Mouse (Mus musculus): Measurements from ENCODE around the gene Casp1. TPM values are rescaled to one million over a fixed set of nuclear protein-coding genes. Genes with fewer than 3 reads are reported as not detected.

Gene Casp1
- polyA plus RNA-seq, 1 experiment from 2014 or later: 0.33 TPM

- no peaks in the 10 kb centered on the region for H3K36me3 ChIP-seq
Observed at GRCm38 (mm10) chr9:5311435-5311834, 13.1 kb downstream of the Casp1 start.

DNA sequence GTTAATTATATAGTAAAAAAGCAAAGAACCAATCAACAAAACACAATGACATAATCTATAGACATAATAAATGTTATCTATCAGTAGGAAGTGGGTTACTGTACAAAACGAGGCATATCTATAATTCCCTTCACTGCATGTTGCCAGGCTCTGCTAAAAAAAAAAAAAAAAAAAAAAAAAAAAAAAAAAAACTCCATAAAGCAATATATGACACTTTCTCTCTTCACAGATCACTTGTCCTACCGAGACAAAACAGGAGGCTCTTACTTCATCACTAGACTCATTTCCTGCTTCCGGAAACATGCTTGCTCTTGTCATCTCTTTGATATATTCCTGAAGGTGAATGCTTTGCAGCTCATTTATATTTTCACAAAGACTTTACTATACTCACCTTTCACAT is 29.9 kb downstream of the Casp1 start:
- no peak for ATAC-seq (ENCODE audit: insufficient number of reproducible peaks, low FRiP score)
- WGBS: 63% methylated on average over 3 of the region's 3 CpGs
- H3K9ac ChIP-seq: no peak overlapping the region
- no peaks in the 10 kb centered on the region for H3K27me3 ChIP-seq (replicated peaks)
- H3K4me3 ChIP-seq: no peak overlapping the region
- H3K4me2 ChIP-seq: no peak overlapping the region
- no peaks in the 10 kb centered on the region for H3K9me3 ChIP-seq (replicated peaks)
- H3K4me1 ChIP-seq (replicated peaks): no peaks in the 10 kb centered on the region
- H3K27ac ChIP-seq (ENCODE audit: poor library complexity, severe bottlenecking): no peak overlapping the region
- no peaks in the 10 kb centered on the region for H3K36me3 ChIP-seq

More at GRCm38 (mm10) chr9:5311435-5311834, 13.1 kb downstream of the Casp1 start:
- Histone ChIP-seq H3K27me3 (replicated peaks) (no peaks in the 10 kb centered on the region), H3K27ac (ENCODE audit: poor library complexity, severe bottlenecking) (no peak overlapping the region), H3K4me2 (no peak overlapping the region), H3K9ac (no peak overlapping the region), H3K4me1 (replicated peaks) (no peaks in the 10 kb centered on the region), H3K9me3 (replicated peaks) (0 out of 2 replicates have a peak, but pooled peaks cover 3% of the 10 kb centered on the region), H3K4me3 (no peak overlapping the region)
- ATAC-seq (ENCODE audit: insufficient number of reproducible peaks, low FRiP score): no peak
- WGBS: 57% methylated on average over 4 of the region's 4 CpGs

DNA sequence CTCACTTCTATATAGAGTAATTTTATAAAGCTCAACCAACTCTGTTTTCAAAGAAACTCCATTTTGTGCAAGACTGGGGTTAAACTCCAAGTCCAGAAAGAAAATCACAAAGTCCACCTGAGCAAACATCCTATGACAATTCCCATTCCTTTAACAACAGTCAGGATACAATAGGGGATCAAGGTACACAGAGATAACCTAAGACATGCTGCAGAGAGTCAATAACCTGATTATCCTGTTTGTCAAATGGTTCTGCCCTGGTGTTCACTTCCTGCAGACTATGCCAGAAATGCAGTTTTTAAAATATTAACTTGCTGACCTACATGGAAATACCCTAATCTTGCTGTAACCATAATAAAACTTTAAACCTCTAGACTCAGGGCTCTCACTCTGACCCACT is 34.1 kb downstream of the Casp1 start:
- Histone ChIP-seq H3K4me2 (no peak overlapping the region), H3K27ac (ENCODE audit: poor library complexity, severe bottlenecking) (no peak overlapping the region), H3K27me3 (replicated peaks) (no peaks in the 10 kb centered on the region), H3K9ac (no peak overlapping the region), H3K4me3 (no peak overlapping the region), H3K36me3 (no peaks in the 10 kb centered on the region), H3K9me3 (replicated peaks) (0 out of 2 replicates have a peak, but pooled peaks cover 4% of the 10 kb centered on the region), H3K4me1 (replicated peaks) (no peaks in the 10 kb centered on the region)
- no peak for ATAC-seq (ENCODE audit: insufficient number of reproducible peaks, low FRiP score)

DNA sequence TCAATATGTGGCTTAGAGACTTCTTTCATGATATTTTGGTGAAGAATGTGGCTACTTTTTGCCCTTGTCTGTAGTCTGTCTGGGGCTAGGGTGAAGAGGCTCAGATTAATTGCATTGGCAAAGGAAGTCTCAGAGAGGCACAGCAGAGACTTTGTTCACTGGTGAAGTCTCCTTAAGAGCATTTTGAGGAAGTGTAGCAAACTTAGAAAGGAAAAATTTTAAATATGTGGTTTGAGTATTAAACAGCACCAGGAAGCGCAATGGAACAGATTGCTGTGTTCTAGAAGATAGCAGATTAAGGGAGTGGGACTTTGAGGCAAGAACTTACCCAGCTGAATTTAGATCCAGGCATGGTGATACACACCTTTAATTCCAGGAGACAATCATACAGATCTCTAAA is 35.1 kb downstream of the Casp1 start:
- 86% methylated on average over 1 of the region's 1 CpGs for WGBS
- H3K27me3 ChIP-seq (replicated peaks): no peaks in the 10 kb centered on the region
- H3K4me2 ChIP-seq: no peak overlapping the region
- no peaks in the 10 kb centered on the region for H3K36me3 ChIP-seq
- H3K4me3 ChIP-seq: no peak overlapping the region
- H3K4me1 ChIP-seq (replicated peaks): no peaks in the 10 kb centered on the region
- 0 out of 2 replicates have a peak, but pooled peaks cover 4% of the 10 kb centered on the region for H3K9me3 ChIP-seq (replicated peaks)
- H3K9ac ChIP-seq: no peak overlapping the region
- H3K27ac ChIP-seq (ENCODE audit: poor library complexity, severe bottlenecking): no peak overlapping the region
- ATAC-seq (ENCODE audit: insufficient number of reproducible peaks, low FRiP score): no peak

DNA sequence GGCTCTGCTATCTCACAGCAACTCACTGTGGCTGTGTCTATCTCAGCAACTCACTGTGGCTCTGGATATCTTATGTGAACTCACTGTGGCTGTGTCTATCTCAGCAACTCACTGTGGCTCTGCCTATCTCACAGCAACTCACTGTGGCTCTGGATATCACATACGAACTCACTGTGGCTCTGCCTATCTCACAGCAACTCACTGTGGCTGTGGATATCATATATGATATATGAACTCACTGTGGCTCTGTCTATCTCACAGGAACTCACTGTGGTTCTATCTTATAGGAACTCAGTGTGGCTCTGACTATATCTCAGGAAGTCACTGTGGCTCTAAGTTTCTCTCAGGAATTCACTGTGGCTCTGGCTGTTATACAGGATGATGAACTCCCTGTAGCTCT is 44.8 kb downstream of the Casp1 start:
- Histone ChIP-seq H3K27me3 (replicated peaks) (no peaks in the 10 kb centered on the region), H3K4me3 (no peak overlapping the region), H3K27ac (ENCODE audit: poor library complexity, severe bottlenecking) (no peak overlapping the region), H3K36me3 (no peaks in the 10 kb centered on the region), H3K9me3 (replicated peaks) (no peaks in the 10 kb centered on the region), H3K4me1 (replicated peaks) (no peaks in the 10 kb centered on the region), H3K9ac (no peak overlapping the region), H3K4me2 (no peak overlapping the region)
- 39% methylated on average over 1 of the region's 1 CpGs for WGBS
- ATAC-seq (ENCODE audit: insufficient number of reproducible peaks, low FRiP score): no peak; the same call in 1 of the 2 replicates

DNA sequence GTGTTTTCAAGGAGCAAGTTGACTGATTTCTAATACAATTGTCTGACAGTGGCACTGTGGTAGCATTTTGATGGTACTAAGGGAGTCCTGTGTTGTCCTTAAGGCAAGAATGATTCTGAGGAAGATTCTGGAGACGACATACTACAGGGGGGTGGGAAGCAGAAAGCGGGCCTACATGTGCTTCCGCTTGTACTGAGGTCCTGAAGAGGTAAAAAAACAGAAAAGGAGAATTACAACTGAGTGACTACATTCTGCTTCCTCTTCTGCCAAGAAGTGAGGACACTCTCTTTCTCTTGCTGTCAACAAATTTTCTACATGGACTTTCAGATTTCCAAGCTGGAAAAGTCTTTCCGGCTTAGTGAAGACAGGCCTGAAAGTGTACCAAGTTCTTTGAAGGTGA is 45.8 kb downstream of the Casp1 start:
- Histone ChIP-seq H3K4me1 (replicated peaks) (no peaks in the 10 kb centered on the region), H3K4me3 (no peak overlapping the region)
- no peak for ATAC-seq (ENCODE audit: insufficient number of reproducible peaks, low FRiP score)

GRCm38 (mm10) chr9:5345291-5345898 is 47.1 kb downstream of the Casp1 start, which contains the start of gene Casp12:
Gene Casp12 (plus strand): TSS chr9:5345430.
- H3K4me3 ChIP-seq: no peak within 1 kb of the TSS
- 36% methylated on average over 4 of the region's 4 CpGs for WGBS
- H3K9ac ChIP-seq: no peak within 1 kb of the TSS
- peak within 1 kb of the TSS; percentile 49; the same call in 1 of the 2 replicates for H3K27ac ChIP-seq (ENCODE audit: poor library complexity, severe bottlenecking)
- H3K36me3 ChIP-seq: no peaks in the 10 kb centered on the region
- H3K27me3 ChIP-seq (replicated peaks): no peaks in the 10 kb centered on the region
- ATAC-seq (ENCODE audit: insufficient number of reproducible peaks, low FRiP score): no peak
- H3K9me3 ChIP-seq (replicated peaks): no peaks in the 10 kb centered on the region
- H3K4me2 ChIP-seq: 0 out of 2 replicates have a peak within 1 kb of the TSS, but pooled peaks have one; percentile 3
- no peaks in the 10 kb centered on the region for H3K4me1 ChIP-seq (replicated peaks)

More for the DNA sequence above, 45.8 kb downstream of the Casp1 start:
- Histone ChIP-seq H3K9ac (no peak overlapping the region), H3K27ac (ENCODE audit: poor library complexity, severe bottlenecking) (no peak overlapping the region), H3K27me3 (replicated peaks) (no peaks in the 10 kb centered on the region), H3K9me3 (replicated peaks) (no peaks in the 10 kb centered on the region), H3K36me3 (no peaks in the 10 kb centered on the region), H3K4me2 (no peak overlapping the region)
- 78% methylated on average over 4 of the region's 4 CpGs for WGBS

GRCm38 (mm10) chr9:5347381-5347780 is 49.1 kb downstream of the Casp1 start:
- no peak overlapping the region for H3K4me3 ChIP-seq
- no peak overlapping the region for H3K27ac ChIP-seq (ENCODE audit: poor library complexity, severe bottlenecking)
- WGBS: 44% methylated on average over 4 of the region's 4 CpGs
- no peak overlapping the region for H3K4me2 ChIP-seq
- no peaks in the 10 kb centered on the region for H3K9me3 ChIP-seq (replicated peaks)
- no peaks in the 10 kb centered on the region for H3K36me3 ChIP-seq
- no peak for ATAC-seq (ENCODE audit: insufficient number of reproducible peaks, low FRiP score)
- H3K4me1 ChIP-seq (replicated peaks): no peaks in the 10 kb centered on the region
- H3K27me3 ChIP-seq (replicated peaks): no peaks in the 10 kb centered on the region
- H3K9ac ChIP-seq: no peak overlapping the region

- no peak for ATAC-seq (ENCODE audit: insufficient number of reproducible peaks, low FRiP score)
- no peaks in the 10 kb centered on the region for H3K4me1 ChIP-seq (replicated peaks)
- no peak overlapping the region for H3K4me2 ChIP-seq
- WGBS: 64% methylated on average over 2 of the region's 2 CpGs
- no peaks in the 10 kb centered on the region for H3K9me3 ChIP-seq (replicated peaks)
- H3K4me3 ChIP-seq: no peak overlapping the region
- no peaks in the 10 kb centered on the region for H3K36me3 ChIP-seq
- no peaks in the 10 kb centered on the region for H3K27me3 ChIP-seq (replicated peaks)
- no peak overlapping the region for H3K9ac ChIP-seq
- no peak overlapping the region for H3K27ac ChIP-seq (ENCODE audit: poor library complexity, severe bottlenecking)
Observed at GRCm38 (mm10) chr9:5353673-5354072, 55.4 kb downstream of the Casp1 start.

DNA sequence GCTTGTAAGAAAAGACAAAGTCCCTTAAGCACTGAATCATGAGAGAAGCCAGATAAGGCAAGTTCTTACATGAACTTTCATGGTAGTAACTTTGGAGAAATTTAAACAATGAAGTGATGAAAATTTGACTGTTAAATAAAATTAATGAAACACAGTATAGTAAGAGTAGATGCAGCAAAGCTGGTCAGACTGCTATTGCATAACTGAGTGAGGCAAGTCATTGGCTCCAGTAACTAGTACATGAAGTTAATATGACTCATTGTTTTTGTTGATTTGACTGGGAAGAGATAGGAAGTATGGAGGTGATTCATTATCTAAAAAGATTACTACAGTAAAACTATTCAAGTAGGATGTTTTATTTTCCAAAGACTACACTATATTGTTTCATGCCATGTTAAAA is 58.5 kb downstream of the Casp1 start:
- no peak for ATAC-seq (ENCODE audit: insufficient number of reproducible peaks, low FRiP score)
- H3K4me1 ChIP-seq (replicated peaks): no peaks in the 10 kb centered on the region
- no peaks in the 10 kb centered on the region for H3K36me3 ChIP-seq
- no peak overlapping the region for H3K9ac ChIP-seq
- no peak overlapping the region for H3K4me3 ChIP-seq
- H3K4me2 ChIP-seq: no peak overlapping the region
- H3K27ac ChIP-seq (ENCODE audit: poor library complexity, severe bottlenecking): no peak overlapping the region
- H3K9me3 ChIP-seq (replicated peaks): no peaks in the 10 kb centered on the region
- H3K27me3 ChIP-seq (replicated peaks): no peaks in the 10 kb centered on the region

Data from heart, embryonic 12.5 days (tissue).